Mouse (Mus musculus) cerebellum, adult 2 months (tissue): Measurements from ENCODE around the gene Mks1. TPM values are rescaled to one million over a fixed set of nuclear protein-coding genes. Genes with fewer than 3 reads are reported as not detected.

ENCODE experiments used
- DNase-seq, 2 experiments: peaks; one replicate each; pipeline ENCODE4 v3.0.0; 2021
- H3K27ac ChIP-seq: fragments of 200-500 bp; 2 replicates; pipeline ENCODE4 v1.5.1; 2012; ENCODE audit warnings: low read length, control low read depth, inconsistent platforms; ENCODE audit not compliant: insufficient read depth
- H3K27me3 ChIP-seq: fragments of 200-500 bp; 2 replicates; pipeline ENCODE4 v1.6.1; 2012; ENCODE audit warnings: inconsistent platforms, mild to moderate bottlenecking, low read length, moderate library complexity; ENCODE audit not compliant: control insufficient read depth, insufficient read depth
- H3K4me1 ChIP-seq: fragments of 200-500 bp; 2 replicates; pipeline ENCODE4 v1.6.1; 2011; ENCODE audit warnings: low read length; ENCODE audit not compliant: control insufficient read depth, insufficient read depth
- H3K4me3 ChIP-seq: fragments of 200-500 bp; replicated peaks from 2 replicates; pipeline ENCODE3; 2011; ENCODE audit warnings: mild to moderate bottlenecking, low read depth, low read length, control low read depth; ENCODE audit not compliant: insufficient read depth
- CTCF ChIP-seq: fragments of 200-500 bp; IDR thresholded peaks from 2 replicates; pipeline ENCODE4 v1.5.1; 2011; ENCODE audit warnings: low read depth, mild to moderate bottlenecking, control low read depth, low read length, moderate library complexity, borderline replicate concordance; ENCODE audit not compliant: insufficient read depth
- POLR2A ChIP-seq: fragments of 200-500 bp; IDR thresholded peaks from 2 replicates; pipeline ENCODE4 v1.6.1; 2011; ENCODE audit warnings: low read length, control low read depth, borderline replicate concordance; ENCODE audit not compliant: insufficient read depth
- WGBS: fragments of 180-500 bp; shearing (Covaris S2); methylation state at CpG from one replicate; pipeline ENCODE4 v1.1.7; 2018; 5-methylcytosine and 5-hydroxymethylcytosine counted together
- polyA plus RNA-seq: library from polyadenylated mRNA; depleted of rRNA; stranded (reverse); fragments of >200 nt; gene quantifications from 2 replicates; pipeline ENCODE4 v1.2.3, GENCODE M21; 2012; rRNA removed

The Mks1 gene
- polyA plus RNA-seq, 1 experiment, result 11.8 TPM

- H3K27ac ChIP-seq, result no peak overlapping the region
- H3K27me3 ChIP-seq, result no peaks in the 10 kb centered on the region
- H3K4me3 ChIP-seq, result no peak overlapping the region
- TF ChIP-seq POLR2A, result no peak
- no peak for TF ChIP-seq CTCF
- DNase-seq, result no peak
- 63% methylated on average over 4 of the region's 4 CpGs for WGBS
- no peaks in the 10 kb centered on the region for H3K4me1 ChIP-seq
These were observed 28.7 kb downstream of the Mks1 start for GRCm38 (mm10) chr11:87881714-87882113.

- WGBS, result 35% methylated on average over 5 of the region's 5 CpGs
- H3K4me1 ChIP-seq, result no peaks in the 10 kb centered on the region
- no peak overlapping the region for H3K4me3 ChIP-seq
- TF ChIP-seq CTCF (peak; percentile 31; the same call in 1 of the 2 replicates), POLR2A (no peak)
- no peak overlapping the region for H3K27ac ChIP-seq
- DNase-seq, result no peak
- H3K27me3 ChIP-seq, result no peaks in the 10 kb centered on the region
These were observed 30.5 kb downstream of the Mks1 start for GRCm38 (mm10) chr11:87883493-87883892.

- Histone ChIP-seq H3K4me3 (no peak overlapping the region), H3K27me3 (no peaks in the 10 kb centered on the region), H3K27ac (no peak overlapping the region), H3K4me1 (no peaks in the 10 kb centered on the region)
- TF ChIP-seq CTCF (no peak), POLR2A (no peak)
- WGBS, result 73% methylated on average over 5 of the region's 5 CpGs
- DNase-seq, result no peak
These were observed 31.8 kb downstream of the Mks1 start for GRCm38 (mm10) chr11:87884856-87885255.

- H3K27ac ChIP-seq, result no peak within 1 kb of the TSS
- no peaks in the 10 kb centered on the region for H3K27me3 ChIP-seq
- no peak for DNase-seq
- 87% methylated on average over 6 of the region's 6 CpGs for WGBS
- no peaks in the 10 kb centered on the region for H3K4me1 ChIP-seq
- H3K4me3 ChIP-seq, result no peak within 1 kb of the TSS
- TF ChIP-seq CTCF (no peak), POLR2A (no peak)
These were observed 39.2 kb downstream of the Mks1 start, which contains the start of gene Olfr462 for GRCm38 (mm10) chr11:87892168-87892567. Gene Olfr462 (minus strand): TSS chr11:87892268.

GRCm38 (mm10) chr11:87897287-87897686 is 44.3 kb downstream of the Mks1 start, which contains the start of gene Olfr463:
Gene Olfr463 (minus strand): TSS chr11:87897387.
- H3K4me3 ChIP-seq, result no peak within 1 kb of the TSS
- H3K4me1 ChIP-seq, result no peaks in the 10 kb centered on the region
- TF ChIP-seq POLR2A, result no peak
- TF ChIP-seq CTCF, result no peak
- H3K27ac ChIP-seq, result no peak within 1 kb of the TSS
- DNase-seq, result no peak
- H3K27me3 ChIP-seq, result no peaks in the 10 kb centered on the region

GRCm38 (mm10) chr11:87904331-87904730 is 51.3 kb downstream of the Mks1 start:
- TF ChIP-seq POLR2A, result no peak
- H3K4me1 ChIP-seq, result no peaks in the 10 kb centered on the region
- WGBS, result 83% methylated on average over 3 of the region's 3 CpGs
- H3K27ac ChIP-seq, result no peak overlapping the region
- DNase-seq, result no peak
- H3K27me3 ChIP-seq, result no peaks in the 10 kb centered on the region
- H3K4me3 ChIP-seq, result no peak overlapping the region

Other genes with a start within 250 kb of the Mks1 start
- gene Hsf5, start 236.1 kb upstream of the Mks1 start, polyA plus RNA-seq, result 0.36 and 0.43 TPM in 2 replicates
- 2.2 and 2.6 TPM in 2 replicates for gene Rnf43, start 190.5 kb upstream of the Mks1 start, polyA plus RNA-seq
- 155 and 158 TPM in 2 replicates for gene Supt4a, start 115.7 kb upstream of the Mks1 start, polyA plus RNA-seq
- gene Tspoap1, start 92.7 kb upstream of the Mks1 start, polyA plus RNA-seq, result 198 TPM in 2 replicates
- gene Mpo, start 59.6 kb upstream of the Mks1 start, polyA plus RNA-seq, result 0.08 and 0.11 TPM in 2 replicates
- gene Lpo, start 24.9 kb upstream of the Mks1 start, polyA plus RNA-seq, result 4.5 and 6.5 TPM in 2 replicates
- gene Epx, start 22.3 kb downstream of the Mks1 start, polyA plus RNA-seq, result 1.4 and 3.0 TPM in 2 replicates
- gene Olfr462, start 39.1 kb downstream of the Mks1 start, polyA plus RNA-seq, result not detected in 2 replicates
- not detected in 2 replicates for gene Olfr463, start 44.2 kb downstream of the Mks1 start, polyA plus RNA-seq
- gene Olfr464, start 67.8 kb downstream of the Mks1 start, polyA plus RNA-seq, result not detected in 2 replicates
- 453 and 497 TPM in 2 replicates for gene Dynll2, start 134.3 kb downstream of the Mks1 start, polyA plus RNA-seq
- gene Srsf1, start 194.2 kb downstream of the Mks1 start, polyA plus RNA-seq, result 350 and 367 TPM in 2 replicates
- gene Vezf1, start 215.1 kb downstream of the Mks1 start, polyA plus RNA-seq, result 29.6 and 30.2 TPM in 2 replicates
- 41.6 and 42.0 TPM in 2 replicates for gene Cuedc1, start 244.8 kb downstream of the Mks1 start, polyA plus RNA-seq